Mouse (Mus musculus) CH12.LX (cell line): ENCODE data around the gene Cfdp1. TPM values are rescaled to one million over a fixed set of nuclear protein-coding genes. Genes with fewer than 3 reads are reported as not detected.

Experiments
- DNase-seq: peaks from one replicate; pipeline ENCODE4 v3.0.0-alpha.2; 2013; ENCODE audit errors: extremely low read depth
- H3K27ac ChIP-seq: 2 replicates; pipeline ENCODE4 v1.5.1; 2012; ENCODE audit warnings: low read depth, mild to moderate bottlenecking, control low read depth, moderate library complexity; ENCODE audit not compliant: insufficient read depth
- H3K27me3 ChIP-seq: replicated peaks from 2 replicates; pipeline ENCODE3; 2012; ENCODE audit warnings: inconsistent platforms
- H3K36me3 ChIP-seq, 2 experiments: replicated peaks in 1 of 2; 2 replicates each; pipeline versions ENCODE3 to v1.6.1; 2012; ENCODE audit warnings: inconsistent platforms in 1 of 2, low read length in 1 of 2, mild to moderate bottlenecking in 1 of 2, mixed read lengths in 1 of 2, moderate library complexity in 1 of 2; ENCODE audit not compliant: control insufficient read depth in 1 of 2, insufficient read depth in 1 of 2
- H3K4me1 ChIP-seq, 2 experiments: 2 replicates each; pipeline ENCODE4 v1.6.1; 2012; ENCODE audit warnings: inconsistent platforms in 1 of 2, moderate library complexity in 1 of 2; ENCODE audit not compliant: insufficient read depth in 2 of 2, control insufficient read depth in 1 of 2
- H3K4me2 ChIP-seq: 2 replicates; pipeline ENCODE4 v1.6.1; 2012; ENCODE audit warnings: low read depth, mild to moderate bottlenecking, control low read depth; ENCODE audit not compliant: poor library complexity, insufficient read depth, severe bottlenecking
- H3K4me3 ChIP-seq, 3 experiments: fragments of 150-350 bp in 1 of 3; sonication (generic) in 1 of 3; replicated peaks in 1 of 3; 2 replicates each; pipeline versions ENCODE3 to v1.5.1; 2011 to 2012; ENCODE audit warnings: low read depth in 2 of 3, low read length in 2 of 3, mild to moderate bottlenecking in 2 of 3, moderate library complexity in 2 of 3, control low read depth in 1 of 3, improper control_type of control experiment in 1 of 3, inconsistent platforms in 1 of 3, mixed read lengths in 1 of 3; ENCODE audit not compliant: poor library complexity in 1 of 3
- H3K79me2 ChIP-seq: replicated peaks from 2 replicates; pipeline ENCODE4 v1.6.1; 2012; ENCODE audit warnings: mild to moderate bottlenecking, moderate library complexity; ENCODE audit not compliant: control insufficient read depth, poor library complexity, insufficient read depth, severe bottlenecking; ENCODE audit errors: extremely low read depth
- H3K9ac ChIP-seq: 2 replicates; pipeline ENCODE4 v1.6.1; 2012; ENCODE audit warnings: low read depth, mild to moderate bottlenecking, control low read depth, moderate library complexity; ENCODE audit not compliant: insufficient read depth
- H3K9me3 ChIP-seq: replicated peaks from 2 replicates; pipeline ENCODE3; 2012; ENCODE audit warnings: low read length, inconsistent platforms, mixed read lengths
- CHD2 ChIP-seq: IDR thresholded peaks from 2 replicates; pipeline ENCODE4 v1.6.1; 2011; ENCODE audit warnings: low read length, improper control_type of control experiment
- CTCF ChIP-seq, 2 experiments: IDR thresholded peaks in 1 of 2; conservative IDR thresholded peaks in 1 of 2; 2 replicates each; pipeline ENCODE4 v1.5.1; 2011 to 2012; ENCODE audit warnings: low read depth in 2 of 2, low read length in 2 of 2, improper control_type of control experiment in 1 of 2, inconsistent platforms in 1 of 2, mild to moderate bottlenecking in 1 of 2, moderate library complexity in 1 of 2
- ETS1 ChIP-seq: conservative IDR thresholded peaks from 2 replicates; pipeline ENCODE4 v1.6.1; 2012; ENCODE audit warnings: low read depth, mild to moderate bottlenecking, inconsistent platforms, low read length, improper control_type of control experiment, moderate library complexity
- GABPA ChIP-seq: IDR thresholded peaks from 2 replicates; pipeline ENCODE4 v1.6.1; 2012; ENCODE audit warnings: low read depth, low read length, improper control_type of control experiment, inconsistent platforms; ENCODE audit not compliant: insufficient replicate concordance
- HCFC1 ChIP-seq: IDR thresholded peaks from 2 replicates; pipeline ENCODE4 v1.6.1; 2012; ENCODE audit warnings: low read depth, mild to moderate bottlenecking, inconsistent platforms, low read length, improper control_type of control experiment
- JUND ChIP-seq: conservative IDR thresholded peaks from 2 replicates; pipeline ENCODE4 v1.6.1; 2011; ENCODE audit warnings: low read depth, low read length, improper control_type of control experiment
- KAT2A ChIP-seq: IDR thresholded peaks from 2 replicates; pipeline ENCODE4 v1.6.1; 2012; ENCODE audit warnings: low read length, improper control_type of control experiment, inconsistent platforms; ENCODE audit not compliant: insufficient replicate concordance
- MAFK ChIP-seq: IDR thresholded peaks from 2 replicates; pipeline ENCODE4 v1.6.1; 2011; ENCODE audit warnings: low read length, improper control_type of control experiment; ENCODE audit not compliant: insufficient replicate concordance
- MAX ChIP-seq: IDR thresholded peaks from 2 replicates; pipeline ENCODE4 v1.6.1; 2011; ENCODE audit warnings: low read length, improper control_type of control experiment
- MYC ChIP-seq: IDR thresholded peaks from 2 replicates; pipeline ENCODE4 v1.6.1; 2011; ENCODE audit warnings: low read depth, mild to moderate bottlenecking, improper control_type of control experiment, low read length
- NELFE ChIP-seq: IDR thresholded peaks from 2 replicates; pipeline ENCODE4 v1.6.1; 2011; ENCODE audit warnings: low read depth, low read length, improper control_type of control experiment
- POLR2A ChIP-seq: IDR thresholded peaks from 2 replicates; pipeline ENCODE4 v1.6.1; 2011; ENCODE audit warnings: low read depth, mild to moderate bottlenecking, improper control_type of control experiment, low read length
- POLR2AphosphoS2 ChIP-seq: IDR thresholded peaks from 2 replicates; pipeline ENCODE4 v1.6.1; 2011; ENCODE audit warnings: low read depth, low read length, improper control_type of control experiment
- RAD21 ChIP-seq: IDR thresholded peaks from 2 replicates; pipeline ENCODE4 v1.6.1; 2011; ENCODE audit warnings: low read depth, mild to moderate bottlenecking, low read length, improper control_type of control experiment, moderate library complexity
- SIN3A ChIP-seq: IDR thresholded peaks from 2 replicates; pipeline ENCODE4 v1.6.1; 2012; ENCODE audit warnings: low read length, improper control_type of control experiment, inconsistent platforms
- SMC3 ChIP-seq: IDR thresholded peaks from 2 replicates; pipeline ENCODE4 v1.6.1; 2011; ENCODE audit warnings: low read depth, low read length, improper control_type of control experiment
- TBP ChIP-seq: conservative IDR thresholded peaks from 2 replicates; pipeline ENCODE4 v1.6.1; 2011; ENCODE audit warnings: low read depth, low read length, improper control_type of control experiment
- UBTF ChIP-seq: IDR thresholded peaks from 2 replicates; pipeline ENCODE4 v1.6.1; 2012; ENCODE audit warnings: low read depth, mild to moderate bottlenecking, inconsistent platforms, low read length, improper control_type of control experiment, moderate library complexity
- USF1 ChIP-seq: IDR thresholded peaks from 2 replicates; pipeline ENCODE4 v1.6.1; 2014; ENCODE audit warnings: low read depth, mild to moderate bottlenecking, inconsistent platforms, low read length, improper control_type of control experiment
- ZC3H11A ChIP-seq: IDR thresholded peaks from 2 replicates; pipeline ENCODE4 v1.6.1; 2012; ENCODE audit warnings: low read depth, mild to moderate bottlenecking, inconsistent platforms, low read length, improper control_type of control experiment
- ZKSCAN1 ChIP-seq: IDR thresholded peaks from 2 replicates; pipeline ENCODE4 v1.6.1; 2012; ENCODE audit warnings: low read depth, inconsistent platforms, low read length, improper control_type of control experiment, borderline replicate concordance
- ZMIZ1 ChIP-seq: IDR thresholded peaks from 2 replicates; pipeline ENCODE4 v1.6.1; 2012; ENCODE audit warnings: low read depth, mild to moderate bottlenecking, inconsistent platforms, low read length, improper control_type of control experiment
- ZNF384 ChIP-seq: IDR thresholded peaks from 2 replicates; pipeline ENCODE4 v1.6.1; 2012; ENCODE audit warnings: low read depth, low read length, improper control_type of control experiment, inconsistent platforms
- dilution Hi-C: fragments of 300-500 bp; cut with MboI; formaldehyde crosslinking; loops from 2 replicates; pipeline ENCODE4 v1.14.3; 2020; ENCODE audit warnings: low sequenced_read_pairs; ENCODE audit not compliant: extremely low pct_unique_long_range_greater_than_20kb, extremely low pct_ligation_motif_present
- in situ Hi-C: fragments of 300-500 bp; cut with MboI; formaldehyde crosslinking; loops from 3 replicates; pipeline ENCODE4 v1.14.3; 2019; ENCODE audit warnings: low sequenced_read_pairs, low pct_ligation_motif_present, low pct_unique_long_range_greater_than_20kb, mixed read lengths
- polyA plus RNA-seq: library from polyadenylated mRNA; unstranded; fragments of >175 nt; gene quantifications from 2 replicates; pipeline ENCODE4 v1.2.1, GENCODE M21; 2012; ENCODE audit warnings: low read depth; ENCODE audit not compliant: insufficient read length
- total RNA-seq, 2 experiments: library from RNA; depleted of rRNA; stranded (reverse); fragments of 300-350 nt in 1 of 2; fragments of >200 nt in 1 of 2; gene quantifications; 2 replicates each; pipeline ENCODE4 v1.2.3; 2012 to 2014

The Cfdp1 gene
- total and polyA plus RNA-seq, 3 experiments = 113 to 210 (median 169) TPM

GRCm38 (mm10) chr8:111742261-111743037 is 111.6 kb downstream of the Cfdp1 start:
- no peak overlapping the region for H3K9ac ChIP-seq
- H3K9me3 ChIP-seq = peaks cover 3% of the 10 kb centered on the region
- in situ Hi-C loops = no loop called here
- H3K4me2 ChIP-seq = no peak overlapping the region
- dilution Hi-C loops = no loop called here
- H3K79me2 ChIP-seq = no peaks in the 10 kb centered on the region
- TF ChIP-seq ZC3H11A = no peak
- no peak for TF ChIP-seq ZNF384
- no peak for TF ChIP-seq KAT2A
- TF ChIP-seq USF1 = no peak
- TF ChIP-seq MYC = no peak
- no peak for TF ChIP-seq SIN3A
- TF ChIP-seq MAFK = no peak
- no peak for TF ChIP-seq NELFE
- TF ChIP-seq ETS1 = no peak
- no peak for TF ChIP-seq ZKSCAN1
- TF ChIP-seq POLR2A = no peak
- TF ChIP-seq SMC3 = no peak
- TF ChIP-seq CTCF (conservative IDR thresholded peaks at IDR 0.05 in 1 of 2, IDR thresholded peaks at IDR 0.05 in 1 of 2; ENCODE audit: low read depth in 2 of 2, low read length in 2 of 2) = no peak
- no peak for TF ChIP-seq CHD2
- TF ChIP-seq UBTF = no peak
- TF ChIP-seq JUND = no peak
- no peak for TF ChIP-seq HCFC1
- TF ChIP-seq POLR2AphosphoS2 = no peak
- TF ChIP-seq ZMIZ1 = no peak
- TF ChIP-seq TBP = no peak
- peaks cover 72% of the 10 kb centered on the region for H3K27me3 ChIP-seq
- no peak overlapping the region for H3K27ac ChIP-seq
- no peaks in the 10 kb centered on the region for H3K36me3 ChIP-seq
- no peak for DNase-seq
- no peak overlapping the region for H3K4me3 ChIP-seq
- peaks cover 0 to 2% of the 10 kb centered on the region in 2 experiments; a peak in 1 of 4 replicates for H3K4me1 ChIP-seq

GRCm38 (mm10) chr8:111741556-111741955 is 112.5 kb downstream of the Cfdp1 start:
- Histone ChIP-seq H3K4me1 (peaks cover 0 to 2% of the 10 kb centered on the region in 2 experiments; a peak in 1 of 4 replicates), H3K4me2 (no peak overlapping the region), H3K4me3 (no peak overlapping the region), H3K79me2 (no peaks in the 10 kb centered on the region), H3K27ac (no peak overlapping the region), H3K27me3 (peaks cover 80% of the 10 kb centered on the region), H3K9ac (no peak overlapping the region), H3K9me3 (peaks cover 3% of the 10 kb centered on the region), H3K36me3 (no peaks in the 10 kb centered on the region)
- TF ChIP-seq RAD21 = no peak
- no peak for TF ChIP-seq GABPA
- no peak for TF ChIP-seq MAX
- dilution Hi-C loops = no loop called here
- no peak for DNase-seq
- in situ Hi-C loops = no loop called here
